Mouse (Mus musculus): ENCODE measurements around the gene Pygb.

- TF ChIP-seq POLR2A (IDR thresholded peaks at IDR 0.05; ENCODE audit: low read depth, low read length): no peak
- no peak for TF ChIP-seq CTCF (IDR thresholded peaks at IDR 0.05; ENCODE audit: extremely low read depth, insufficient read depth, insufficient read length, insufficient replicate concordance)
Measured at GRCm38 (mm10) chr2:150837781-150838180, 51.2 kb downstream of the Pygb start.
